Mouse (Mus musculus): ENCODE measurements around the gene Lrrc36.

DNA sequence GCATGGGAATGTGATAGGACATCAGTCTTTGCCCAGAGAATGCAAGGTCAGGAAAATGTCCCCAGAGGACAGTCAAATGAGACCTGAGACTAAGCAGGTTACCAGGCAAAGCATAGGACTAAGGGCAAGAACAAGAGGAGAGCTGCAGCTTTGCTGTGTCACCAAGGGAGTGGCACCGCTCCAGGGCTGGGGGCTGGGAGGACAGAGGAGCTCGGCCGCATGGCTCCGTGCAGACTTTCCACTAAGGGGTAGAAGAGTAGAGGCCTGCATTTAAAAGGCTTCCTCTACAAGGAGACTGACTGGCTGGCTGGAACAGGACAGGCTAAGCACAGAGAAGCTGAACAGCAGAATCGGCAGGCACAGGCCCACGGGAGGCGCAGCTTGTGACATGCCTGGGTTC, 51.2 kb downstream of the Lrrc36 start:
- TF ChIP-seq POLR2A (IDR thresholded peaks at IDR 0.05; ENCODE audit: control insufficient read depth in 1 of 2, insufficient read depth in 1 of 2, low read depth in 1 of 2, low read length in 2 of 2, poor library complexity in 1 of 2) (no peak), CTCF (IDR thresholded peaks at IDR 0.05 in 2 of 3, conservative IDR thresholded peaks at IDR 0.05 in 1 of 3; ENCODE audit: control insufficient read depth in 1 of 3, insufficient read depth in 1 of 3, low read depth in 2 of 3, low read length in 3 of 3, poor library complexity in 1 of 3, severe bottlenecking in 1 of 3) (no peak), ZNF384 (IDR thresholded peaks at IDR 0.05; ENCODE audit: low read depth, low read length) (no peak)
